Mouse (Mus musculus) Muller cell, postnatal 12 days (primary cell): ENCODE measurements around the gene Hap1.
"Not testable (repeated sequence)": the region's sequence is repeated elsewhere in the genome, so short reads cannot be mapped to it uniquely, and the experiment has no call there.

ENCODE experiments used
- DNase-seq: peaks from one replicate; pipeline ENCODE4 v3.0.0-alpha.2; 2015; ENCODE audit errors: inconsistent ontology term

The Hap1 gene

GRCm38 (mm10) chr11:100355151-100355951 is 577 bp downstream of the Hap1 start:
- peak; percentile 71 for DNase-seq

- DNase-seq: no peak
Observed at GRCm38 (mm10) chr11:100352076-100352857, 3.7 kb downstream of the Hap1 start.

GRCm38 (mm10) chr11:100344269-100344668 is 11.7 kb downstream of the Hap1 start:
- no peak for DNase-seq

GRCm38 (mm10) chr11:100335731-100336130 is 20.2 kb downstream of the Hap1 start:
- no peak for DNase-seq

GRCm38 (mm10) chr11:100333944-100334457 is 21.9 kb downstream of the Hap1 start, which contains the start of gene Gast:
Gast (plus strand) TSS chr11:100334407.
- DNase-seq: no peak

GRCm38 (mm10) chr11:100332766-100333515 is 23.0 kb downstream of the Hap1 start:
- no peak for DNase-seq

- not testable (repeated sequence) for DNase-seq
Observed at GRCm38 (mm10) chr11:100330816-100331375, 25.0 kb downstream of the Hap1 start.

GRCm38 (mm10) chr11:100330235-100330634 is 25.7 kb downstream of the Hap1 start:
- DNase-seq: peak; percentile 70

GRCm38 (mm10) chr11:100327761-100328160 is 28.2 kb downstream of the Hap1 start:
- DNase-seq: no peak

GRCm38 (mm10) chr11:100327316-100327715 is 28.6 kb downstream of the Hap1 start:
- DNase-seq: no peak

- DNase-seq: no peak
Observed at GRCm38 (mm10) chr11:100325062-100325629, 30.8 kb downstream of the Hap1 start.

GRCm38 (mm10) chr11:100323578-100323977 is 32.4 kb downstream of the Hap1 start:
- DNase-seq: peak; percentile 54

GRCm38 (mm10) chr11:100322591-100323258 is 33.2 kb downstream of the Hap1 start:
- no peak for DNase-seq

GRCm38 (mm10) chr11:100321479-100322305 is 34.2 kb downstream of the Hap1 start:
- DNase-seq: not testable (repeated sequence)

- not testable (repeated sequence) for DNase-seq
Observed at GRCm38 (mm10) chr11:100320701-100321410, 35.1 kb downstream of the Hap1 start.

GRCm38 (mm10) chr11:100320172-100320630 is 35.7 kb downstream of the Hap1 start:
- peak; percentile 99 for DNase-seq

GRCm38 (mm10) chr11:100319492-100320171 is 36.3 kb downstream of the Hap1 start, which contains the start of gene Eif1:
Eif1 (plus strand) TSS chr11:100319885.
- DNase-seq: peak; percentile 100
